Mouse (Mus musculus): ENCODE results near the gene Jup.

The Jup gene

GRCm38 (mm10) chr11:100320172-100320630, 77.4 kb downstream of the Jup start:
- DNase-seq (ENCODE audit: low read depth, low spot score) = peak; percentile 94

GRCm38 (mm10) chr11:100319492-100320171, 77.9 kb downstream of the Jup start, which contains the start of gene Eif1:
TSS of gene Eif1 (plus strand) at chr11:100319885.
- DNase-seq (ENCODE audit: low read depth, low spot score) = peak; percentile 100
